Mouse (Mus musculus) heart, embryonic 16.5 days (tissue): ENCODE data around the gene Rgs1. TPM values are rescaled to one million over a fixed set of nuclear protein-coding genes. Genes with fewer than 3 reads are reported as not detected.

Source experiments
- ATAC-seq: fragments of 200-750 bp; cut with Nextera tagmentation; replicated peaks from 2 replicates; pipeline ENCODE4 v1.8.0; 2017; ENCODE audit warnings: moderate number of reproducible peaks; ENCODE audit not compliant: insufficient read depth, low FRiP score; ENCODE audit errors: extremely low read depth
- H3K27ac ChIP-seq: fragments of 300-500 bp; sonication (generic); 2 replicates; pipeline ENCODE4 v1.5.1; 2014; ENCODE audit warnings: mild to moderate bottlenecking, low read length, control low read depth, moderate library complexity
- H3K27me3 ChIP-seq: fragments of 300-500 bp; sonication (generic); 2 replicates; pipeline ENCODE4 v1.6.1; 2014; ENCODE audit warnings: low read length, mixed read lengths; ENCODE audit not compliant: control insufficient read depth, insufficient read depth
- H3K36me3 ChIP-seq: fragments of 300-500 bp; sonication (generic); 2 replicates; pipeline ENCODE4 v1.6.1; 2014; ENCODE audit not compliant: control insufficient read depth, insufficient read depth
- H3K4me1 ChIP-seq: fragments of 300-500 bp; sonication (generic); 2 replicates; pipeline ENCODE4 v1.6.1; 2014; ENCODE audit warnings: low read length, mixed read lengths; ENCODE audit not compliant: control insufficient read depth, insufficient read depth
- H3K4me2 ChIP-seq: fragments of 300-500 bp; sonication (generic); 2 replicates; pipeline ENCODE4 v1.6.1; 2014; ENCODE audit warnings: low read depth, mild to moderate bottlenecking, control low read depth, low read length
- H3K4me3 ChIP-seq: fragments of 300-500 bp; sonication (generic); 2 replicates; pipeline ENCODE4 v1.5.1; 2014; ENCODE audit warnings: mild to moderate bottlenecking, control low read depth, low read length
- H3K9ac ChIP-seq: fragments of 300-500 bp; sonication (generic); 2 replicates; pipeline ENCODE4 v1.6.1; 2014; ENCODE audit warnings: low read length, control low read depth
- H3K9me3 ChIP-seq: fragments of 300-500 bp; sonication (generic); replicated peaks from 2 replicates; pipeline ENCODE4 v1.6.1; 2016; ENCODE audit warnings: low read length; ENCODE audit not compliant: control insufficient read depth
- WGBS: fragments of 180-500 bp; shearing (Covaris S2); extraction: QIAGEN DNeasy Blood & Tissue Kit; methylation state at CpG from one replicate; pipeline ENCODE4 v1.1.7; 2014; 5-methylcytosine and 5-hydroxymethylcytosine counted together
- polyA plus RNA-seq: library from polyadenylated mRNA; unstranded; fragments of >200 nt; fragmentation: Nextera tagmentation; extraction: Ambion mirVana; gene quantifications from 2 replicates; pipeline ENCODE4 v1.2.1, GENCODE M21; 2015

The Rgs1 gene
- polyA plus RNA-seq, 1 experiment from 2014 or later = 1.3 TPM

- WGBS = 49% methylated on average over 2 of the region's 2 CpGs
- no peaks in the 10 kb centered on the region for H3K36me3 ChIP-seq
- no peaks in the 10 kb centered on the region for H3K9me3 ChIP-seq
- no peak for ATAC-seq
- H3K4me2 ChIP-seq = no peak overlapping the region
- no peaks in the 10 kb centered on the region for H3K4me1 ChIP-seq
- H3K4me3 ChIP-seq = no peak overlapping the region
- no peak overlapping the region for H3K9ac ChIP-seq
- no peaks in the 10 kb centered on the region for H3K27me3 ChIP-seq
- H3K27ac ChIP-seq = no peak overlapping the region
Observed at GRCm38 (mm10) chr1:144256556-144257331, 7.7 kb upstream of the Rgs1 start.

GRCm38 (mm10) chr1:144248206-144248605 lies 836 bp downstream of the Rgs1 start:
- no peaks in the 10 kb centered on the region for H3K36me3 ChIP-seq
- H3K4me1 ChIP-seq = no peaks in the 10 kb centered on the region
- H3K9me3 ChIP-seq = no peaks in the 10 kb centered on the region
- H3K27ac ChIP-seq = no peak overlapping the region
- H3K4me3 ChIP-seq = no peak overlapping the region
- no peak for ATAC-seq
- H3K9ac ChIP-seq = no peak overlapping the region
- no peak overlapping the region for H3K4me2 ChIP-seq
- H3K27me3 ChIP-seq = no peaks in the 10 kb centered on the region
- WGBS = 75% methylated on average over 3 of the region's 3 CpGs

- H3K4me2 ChIP-seq = no peak overlapping the region
- no peak for ATAC-seq
- H3K9ac ChIP-seq = no peak overlapping the region
- no peak overlapping the region for H3K27ac ChIP-seq
- H3K36me3 ChIP-seq = no peaks in the 10 kb centered on the region
- 86% methylated on average over 1 of the region's 1 CpGs for WGBS
- H3K27me3 ChIP-seq = no peaks in the 10 kb centered on the region
- H3K9me3 ChIP-seq = no peaks in the 10 kb centered on the region
- H3K4me1 ChIP-seq = no peaks in the 10 kb centered on the region
- H3K4me3 ChIP-seq = no peak overlapping the region
Observed at GRCm38 (mm10) chr1:144247382-144247781, 1.7 kb downstream of the Rgs1 start.

GRCm38 (mm10) chr1:144243511-144243910 lies 5.5 kb downstream of the Rgs1 start:
- no peak overlapping the region for H3K27ac ChIP-seq
- H3K4me1 ChIP-seq = no peaks in the 10 kb centered on the region
- no peaks in the 10 kb centered on the region for H3K9me3 ChIP-seq
- H3K4me2 ChIP-seq = no peak overlapping the region
- WGBS = 31% methylated on average over 1 of the region's 1 CpGs
- ATAC-seq = no peak
- H3K36me3 ChIP-seq = no peaks in the 10 kb centered on the region
- H3K4me3 ChIP-seq = no peak overlapping the region
- no peak overlapping the region for H3K9ac ChIP-seq
- no peaks in the 10 kb centered on the region for H3K27me3 ChIP-seq

GRCm38 (mm10) chr1:144239195-144239594 lies 9.8 kb downstream of the Rgs1 start:
- no peak for ATAC-seq
- Histone ChIP-seq H3K4me3 (no peak overlapping the region), H3K4me1 (no peaks in the 10 kb centered on the region), H3K27me3 (no peaks in the 10 kb centered on the region), H3K9ac (no peak overlapping the region), H3K4me2 (no peak overlapping the region), H3K9me3 (no peaks in the 10 kb centered on the region), H3K27ac (no peak overlapping the region), H3K36me3 (no peaks in the 10 kb centered on the region)
- 65% methylated on average over 2 of the region's 2 CpGs for WGBS

- no peak for ATAC-seq
- Histone ChIP-seq H3K27ac (no peak overlapping the region), H3K36me3 (no peaks in the 10 kb centered on the region), H3K9me3 (no peaks in the 10 kb centered on the region), H3K4me3 (no peak overlapping the region), H3K4me2 (no peak overlapping the region), H3K27me3 (no peaks in the 10 kb centered on the region), H3K9ac (no peak overlapping the region), H3K4me1 (no peaks in the 10 kb centered on the region)
Observed at GRCm38 (mm10) chr1:144215230-144215629, 33.8 kb downstream of the Rgs1 start.

GRCm38 (mm10) chr1:144210912-144211311 lies 38.1 kb downstream of the Rgs1 start:
- no peak for ATAC-seq
- Histone ChIP-seq H3K27me3 (no peaks in the 10 kb centered on the region), H3K36me3 (no peaks in the 10 kb centered on the region), H3K4me2 (no peak overlapping the region), H3K9ac (no peak overlapping the region), H3K9me3 (no peaks in the 10 kb centered on the region), H3K4me1 (no peaks in the 10 kb centered on the region), H3K4me3 (no peak overlapping the region), H3K27ac (no peak overlapping the region)
- WGBS = 60% methylated on average over 3 of the region's 3 CpGs

- Histone ChIP-seq H3K27ac (no peak overlapping the region), H3K4me3 (no peak overlapping the region), H3K4me2 (no peak overlapping the region), H3K9me3 (no peaks in the 10 kb centered on the region), H3K36me3 (no peaks in the 10 kb centered on the region), H3K9ac (no peak overlapping the region), H3K4me1 (no peaks in the 10 kb centered on the region), H3K27me3 (no peaks in the 10 kb centered on the region)
- 73% methylated on average over 7 of the region's 7 CpGs for WGBS
- no peak for ATAC-seq
Observed at GRCm38 (mm10) chr1:144206281-144207061, 42.6 kb downstream of the Rgs1 start.

GRCm38 (mm10) chr1:144204766-144205165 lies 44.3 kb downstream of the Rgs1 start:
- H3K27ac ChIP-seq = no peak overlapping the region
- no peak overlapping the region for H3K9ac ChIP-seq
- H3K4me1 ChIP-seq = no peaks in the 10 kb centered on the region
- H3K4me2 ChIP-seq = no peak overlapping the region
- H3K27me3 ChIP-seq = no peaks in the 10 kb centered on the region
- WGBS = 88% methylated on average over 2 of the region's 2 CpGs
- ATAC-seq = no peak
- H3K9me3 ChIP-seq = no peaks in the 10 kb centered on the region
- H3K4me3 ChIP-seq = no peak overlapping the region
- H3K36me3 ChIP-seq = no peaks in the 10 kb centered on the region
